Mouse (Mus musculus): ENCODE data around the gene Adra1b. TPM values are rescaled to one million over a fixed set of nuclear protein-coding genes. Genes with fewer than 3 reads are reported as not detected.

Gene Adra1b
- polyA plus RNA-seq, 1 experiment from 2014 or later: 4.0 TPM

DNA sequence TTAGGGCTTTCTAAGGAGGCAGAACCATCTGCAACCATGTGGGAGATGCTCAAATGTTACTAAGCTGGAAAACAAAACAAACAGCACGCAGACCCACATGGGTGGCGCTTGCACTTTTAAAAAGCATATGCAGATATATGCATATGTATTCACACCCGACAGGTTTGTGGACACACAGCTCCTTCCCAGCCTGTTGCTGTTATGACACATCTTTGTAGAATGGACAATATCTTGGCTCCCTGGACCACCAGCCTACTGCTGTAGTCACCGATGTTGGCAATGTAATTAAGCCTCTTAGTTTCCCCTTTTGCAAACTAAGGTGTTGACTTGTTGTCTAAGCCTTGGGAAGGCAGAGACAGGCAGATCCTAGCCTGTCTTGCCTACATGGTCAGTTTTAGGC is 32.0 kb upstream of the Adra1b start:
- Histone ChIP-seq H3K4me3 (ENCODE audit: control insufficient read depth in 1 of 2, insufficient read depth in 1 of 2, low read depth in 1 of 2, low read length in 2 of 2) (no peak overlapping the region), H3K9ac (ENCODE audit: low read length) (no peak overlapping the region), H3K27me3 (ENCODE audit: control insufficient read depth, insufficient read depth, low read length) (no peaks in the 10 kb centered on the region), H3K4me2 (ENCODE audit: low read length) (no peak overlapping the region), H3K9me3 (ENCODE audit: control insufficient read depth, low read length) (no peaks in the 10 kb centered on the region), H3K4me1 (ENCODE audit: control insufficient read depth in 2 of 2, insufficient read depth in 2 of 2, low read length in 2 of 2) (peaks cover 5 to 11% of the 10 kb centered on the region in 2 experiments), H3K36me3 (ENCODE audit: control insufficient read depth, insufficient read depth, low read length) (no peaks in the 10 kb centered on the region), H3K27ac (replicated peaks in 1 of 2; ENCODE audit: control insufficient read depth in 1 of 2, insufficient read depth in 1 of 2, low read depth in 2 of 2, low read length in 2 of 2) (no peak overlapping the region)
- 89% methylated on average over 4 of the region's 4 CpGs for WGBS
- ATAC-seq (ENCODE audit: insufficient number of reproducible peaks, insufficient read depth, low FRiP score, low read depth): no peak

DNA sequence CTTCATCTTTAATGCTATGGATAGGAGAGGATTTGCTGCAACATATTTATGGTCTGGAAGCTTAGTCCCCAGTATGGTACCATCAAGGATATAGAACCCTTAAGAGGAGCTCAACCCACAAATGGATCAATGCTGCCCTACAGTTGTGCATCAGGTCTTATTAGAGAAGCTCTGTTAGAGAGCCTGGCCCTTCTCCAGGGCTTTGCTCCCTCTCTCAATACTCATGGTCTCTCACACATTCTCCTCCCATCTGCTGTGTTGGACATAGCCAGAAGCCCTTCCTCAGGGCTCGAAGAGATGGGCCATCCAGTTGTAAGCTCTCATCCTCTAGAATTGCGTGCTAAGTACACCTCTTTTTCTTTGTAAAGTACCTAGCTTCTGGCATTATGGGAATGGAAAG is 29.2 kb upstream of the Adra1b start:
- Histone ChIP-seq H3K9ac (ENCODE audit: low read length) (no peak overlapping the region), H3K4me2 (ENCODE audit: low read length) (no peak overlapping the region), H3K4me1 (ENCODE audit: control insufficient read depth in 2 of 2, insufficient read depth in 2 of 2, low read length in 2 of 2) (peaks cover 11 to 15% of the 10 kb centered on the region in 2 experiments), H3K27me3 (ENCODE audit: control insufficient read depth, insufficient read depth, low read length) (no peaks in the 10 kb centered on the region), H3K9me3 (ENCODE audit: control insufficient read depth, low read length) (no peaks in the 10 kb centered on the region), H3K27ac (replicated peaks in 1 of 2; ENCODE audit: control insufficient read depth in 1 of 2, insufficient read depth in 1 of 2, low read depth in 2 of 2, low read length in 2 of 2) (no peak overlapping the region), H3K4me3 (ENCODE audit: control insufficient read depth in 1 of 2, insufficient read depth in 1 of 2, low read depth in 1 of 2, low read length in 2 of 2) (no peak overlapping the region), H3K36me3 (ENCODE audit: control insufficient read depth, insufficient read depth, low read length) (no peaks in the 10 kb centered on the region)
- 83% methylated on average over 2 of the region's 2 CpGs for whole genome bisulfite sequencing
- ATAC-seq (ENCODE audit: insufficient number of reproducible peaks, insufficient read depth, low FRiP score, low read depth): no peak

DNA sequence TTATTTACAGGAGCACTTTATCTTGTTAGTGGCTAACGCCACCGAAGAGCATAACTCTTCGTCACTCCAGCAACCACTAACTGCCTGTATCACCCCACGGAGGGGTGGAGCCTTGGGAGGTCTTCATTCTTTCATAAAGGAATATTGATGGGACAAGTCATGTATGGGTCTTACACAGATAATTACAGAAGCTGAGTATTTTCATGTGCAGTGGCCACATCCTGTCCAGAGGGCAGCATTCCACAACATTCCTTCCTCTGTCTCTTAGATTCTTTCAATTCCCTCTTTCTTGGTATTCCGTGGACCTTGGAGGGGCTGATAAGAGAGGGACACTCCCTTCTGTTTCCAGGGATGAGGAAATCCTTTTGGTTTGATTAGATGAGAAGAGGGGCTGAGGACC is 28.7 kb upstream of the Adra1b start:
- H3K27ac ChIP-seq (replicated peaks in 1 of 2; ENCODE audit: control insufficient read depth in 1 of 2, insufficient read depth in 1 of 2, low read depth in 2 of 2, low read length in 2 of 2): no peak overlapping the region
- no peak for ATAC-seq (ENCODE audit: insufficient number of reproducible peaks, insufficient read depth, low FRiP score, low read depth)
- WGBS: 42% methylated on average over 5 of the region's 5 CpGs

DNA sequence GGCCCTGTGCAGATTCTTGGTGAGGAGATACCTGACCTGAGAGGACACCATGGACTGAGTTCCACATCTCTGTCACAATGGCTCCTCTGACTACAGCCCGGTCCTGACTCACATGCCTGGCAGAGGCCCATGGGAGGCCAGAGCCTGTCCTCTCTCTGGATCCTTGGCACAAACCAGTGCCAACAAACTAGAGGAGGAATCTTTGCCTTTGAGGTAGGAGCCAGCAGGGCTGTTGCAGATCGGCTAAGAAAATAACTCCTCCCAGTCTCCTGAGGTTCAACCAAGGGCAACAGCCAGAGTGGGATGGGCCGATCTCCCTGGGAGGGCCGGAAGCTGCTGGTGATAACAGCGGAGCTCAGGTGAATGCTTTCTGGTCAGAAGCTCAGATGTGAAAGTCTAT is 28.2 kb upstream of the Adra1b start:
- 16% methylated on average over 5 of the region's 5 CpGs for WGBS
- Histone ChIP-seq H3K4me2 (ENCODE audit: low read length) (no peak overlapping the region), H3K36me3 (ENCODE audit: control insufficient read depth, insufficient read depth, low read length) (no peaks in the 10 kb centered on the region), H3K27me3 (ENCODE audit: control insufficient read depth, insufficient read depth, low read length) (no peaks in the 10 kb centered on the region), H3K9me3 (ENCODE audit: control insufficient read depth, low read length) (no peaks in the 10 kb centered on the region), H3K9ac (ENCODE audit: low read length) (no peak overlapping the region), H3K4me1 (ENCODE audit: control insufficient read depth in 2 of 2, insufficient read depth in 2 of 2, low read length in 2 of 2) (peaks cover 11 to 15% of the 10 kb centered on the region in 2 experiments), H3K27ac (replicated peaks in 1 of 2; ENCODE audit: control insufficient read depth in 1 of 2, insufficient read depth in 1 of 2, low read depth in 2 of 2, low read length in 2 of 2) (no peak overlapping the region), H3K4me3 (ENCODE audit: control insufficient read depth in 1 of 2, insufficient read depth in 1 of 2, low read depth in 1 of 2, low read length in 2 of 2) (no peak overlapping the region)
- ATAC-seq (ENCODE audit: insufficient number of reproducible peaks, insufficient read depth, low FRiP score, low read depth): no peak

More for the DNA sequence above, 28.7 kb upstream of the Adra1b start:
- Histone ChIP-seq H3K9ac (ENCODE audit: low read length) (no peak overlapping the region), H3K27me3 (ENCODE audit: control insufficient read depth, insufficient read depth, low read length) (no peaks in the 10 kb centered on the region), H3K4me2 (ENCODE audit: low read length) (no peak overlapping the region), H3K9me3 (ENCODE audit: control insufficient read depth, low read length) (no peaks in the 10 kb centered on the region), H3K36me3 (ENCODE audit: control insufficient read depth, insufficient read depth, low read length) (no peaks in the 10 kb centered on the region), H3K4me3 (ENCODE audit: control insufficient read depth in 1 of 2, insufficient read depth in 1 of 2, low read depth in 1 of 2, low read length in 2 of 2) (no peak overlapping the region), H3K4me1 (ENCODE audit: control insufficient read depth in 2 of 2, insufficient read depth in 2 of 2, low read length in 2 of 2) (peaks cover 11 to 15% of the 10 kb centered on the region in 2 experiments)

DNA sequence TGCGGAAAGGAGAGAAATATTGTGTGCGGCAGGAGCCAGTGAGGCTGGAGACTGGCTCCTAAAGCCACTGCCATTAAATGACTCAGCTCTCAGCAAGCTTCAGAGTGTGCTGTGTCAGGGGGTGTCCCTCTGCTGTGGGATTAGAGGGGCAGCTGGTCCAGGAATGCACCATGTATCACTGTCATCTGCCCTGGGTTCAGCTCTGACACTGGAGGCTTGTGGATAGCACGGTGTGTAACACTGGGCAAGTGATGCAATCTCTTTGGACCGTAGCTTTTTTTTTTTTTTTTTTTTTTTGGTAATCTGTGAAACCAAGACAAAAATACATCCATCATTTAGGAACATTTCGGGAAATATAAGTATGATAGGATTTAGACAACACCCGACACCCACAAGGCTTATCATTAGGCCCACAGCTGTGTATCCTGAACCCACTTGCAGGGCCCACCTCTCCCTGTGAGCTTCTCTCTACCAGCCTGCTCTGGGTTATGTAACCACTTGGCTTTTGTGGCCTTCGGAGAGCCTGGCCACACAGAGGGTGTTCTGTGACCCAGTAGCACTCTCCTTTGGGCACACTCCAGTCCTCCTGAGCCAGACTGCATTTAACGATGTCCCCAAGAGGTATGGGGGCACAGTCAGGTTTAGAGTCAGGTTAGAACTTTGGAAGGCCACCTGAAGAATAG is 26.3 kb upstream of the Adra1b start:
- no peak overlapping the region for H3K9ac ChIP-seq (ENCODE audit: low read length)
- H3K4me3 ChIP-seq (ENCODE audit: control insufficient read depth in 1 of 2, insufficient read depth in 1 of 2, low read depth in 1 of 2, low read length in 2 of 2): no peak overlapping the region
- H3K9me3 ChIP-seq (ENCODE audit: control insufficient read depth, low read length): no peaks in the 10 kb centered on the region
- H3K4me1 ChIP-seq (ENCODE audit: control insufficient read depth in 2 of 2, insufficient read depth in 2 of 2, low read length in 2 of 2): peaks cover 5 to 11% of the 10 kb centered on the region in 2 experiments
- H3K27me3 ChIP-seq (ENCODE audit: control insufficient read depth, insufficient read depth, low read length): no peaks in the 10 kb centered on the region
- no peaks in the 10 kb centered on the region for H3K36me3 ChIP-seq (ENCODE audit: control insufficient read depth, insufficient read depth, low read length)
- H3K4me2 ChIP-seq (ENCODE audit: low read length): no peak overlapping the region
- H3K27ac ChIP-seq (replicated peaks in 1 of 2; ENCODE audit: control insufficient read depth in 1 of 2, insufficient read depth in 1 of 2, low read depth in 2 of 2, low read length in 2 of 2): no peak overlapping the region
- 78% methylated on average over 8 of the region's 8 CpGs for WGBS
- ATAC-seq (ENCODE audit: insufficient number of reproducible peaks, insufficient read depth, low FRiP score, low read depth): no peak

DNA sequence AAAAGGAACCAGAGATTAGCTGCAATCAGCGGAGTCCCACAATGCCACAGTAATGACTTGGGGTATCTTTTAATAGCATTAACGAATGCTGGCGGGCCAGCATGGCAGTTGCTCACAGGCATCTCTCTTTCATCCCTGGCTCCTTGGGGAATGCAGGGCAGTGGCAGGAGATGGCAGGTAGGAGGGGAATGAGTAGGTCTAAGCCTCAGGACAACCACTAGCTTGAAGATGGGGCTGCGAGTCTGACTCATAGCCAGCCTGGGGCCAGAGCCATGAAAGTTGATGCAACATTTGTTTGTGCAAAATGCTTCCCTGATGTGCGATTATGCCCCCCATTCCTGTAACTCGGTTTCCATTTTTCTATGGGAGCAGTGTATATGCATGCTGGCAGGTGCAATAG is 25.2 kb upstream of the Adra1b start:
- Histone ChIP-seq H3K36me3 (ENCODE audit: control insufficient read depth, insufficient read depth, low read length) (no peaks in the 10 kb centered on the region), H3K4me3 (ENCODE audit: control insufficient read depth in 1 of 2, insufficient read depth in 1 of 2, low read depth in 1 of 2, low read length in 2 of 2) (no peak overlapping the region), H3K9me3 (ENCODE audit: control insufficient read depth, low read length) (no peaks in the 10 kb centered on the region), H3K9ac (ENCODE audit: low read length) (no peak overlapping the region), H3K4me1 (ENCODE audit: control insufficient read depth in 2 of 2, insufficient read depth in 2 of 2, low read length in 2 of 2) (peaks cover 5 to 11% of the 10 kb centered on the region in 2 experiments), H3K27me3 (ENCODE audit: control insufficient read depth, insufficient read depth, low read length) (no peaks in the 10 kb centered on the region), H3K27ac (replicated peaks in 1 of 2; ENCODE audit: control insufficient read depth in 1 of 2, insufficient read depth in 1 of 2, low read depth in 2 of 2, low read length in 2 of 2) (no peak overlapping the region), H3K4me2 (ENCODE audit: low read length) (no peak overlapping the region)
- no peak for ATAC-seq (ENCODE audit: insufficient number of reproducible peaks, insufficient read depth, low FRiP score, low read depth)
- WGBS: 49% methylated on average over 6 of the region's 6 CpGs

DNA sequence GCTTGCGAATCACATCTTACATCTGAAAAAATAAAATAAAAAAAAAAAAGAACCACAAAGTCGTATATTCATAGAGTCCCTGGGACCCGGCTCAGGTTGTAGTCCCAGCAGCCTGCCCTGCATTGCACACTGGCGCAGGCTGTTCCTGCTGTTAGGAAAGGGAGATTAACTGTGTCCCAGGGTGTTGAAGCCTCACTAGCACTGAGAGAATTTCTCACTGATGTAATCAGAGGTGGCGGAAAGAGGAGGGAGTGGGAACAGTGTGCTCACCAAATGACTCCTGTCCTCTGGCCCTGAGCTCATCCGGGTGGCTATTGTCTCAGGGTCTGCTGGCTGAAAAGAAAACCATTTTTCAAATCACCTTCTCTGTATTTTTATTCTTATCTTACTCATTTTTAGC is 24.6 kb upstream of the Adra1b start:
- ATAC-seq (ENCODE audit: insufficient number of reproducible peaks, insufficient read depth, low FRiP score, low read depth): peak; percentile 64; the same call in 1 of the 2 replicates
- 17% methylated on average over 6 of the region's 6 CpGs for WGBS
- Histone ChIP-seq H3K9me3 (ENCODE audit: control insufficient read depth, low read length) (no peaks in the 10 kb centered on the region), H3K4me3 (ENCODE audit: control insufficient read depth in 1 of 2, insufficient read depth in 1 of 2, low read depth in 1 of 2, low read length in 2 of 2) (no peak overlapping the region), H3K4me1 (ENCODE audit: control insufficient read depth in 2 of 2, insufficient read depth in 2 of 2, low read length in 2 of 2) (peaks cover 5 to 11% of the 10 kb centered on the region in 2 experiments), H3K27me3 (ENCODE audit: control insufficient read depth, insufficient read depth, low read length) (no peaks in the 10 kb centered on the region), H3K9ac (ENCODE audit: low read length) (no peak overlapping the region), H3K4me2 (ENCODE audit: low read length) (no peak overlapping the region), H3K36me3 (ENCODE audit: control insufficient read depth, insufficient read depth, low read length) (no peaks in the 10 kb centered on the region), H3K27ac (replicated peaks in 1 of 2; ENCODE audit: control insufficient read depth in 1 of 2, insufficient read depth in 1 of 2, low read depth in 2 of 2, low read length in 2 of 2) (no peak overlapping the region)

DNA sequence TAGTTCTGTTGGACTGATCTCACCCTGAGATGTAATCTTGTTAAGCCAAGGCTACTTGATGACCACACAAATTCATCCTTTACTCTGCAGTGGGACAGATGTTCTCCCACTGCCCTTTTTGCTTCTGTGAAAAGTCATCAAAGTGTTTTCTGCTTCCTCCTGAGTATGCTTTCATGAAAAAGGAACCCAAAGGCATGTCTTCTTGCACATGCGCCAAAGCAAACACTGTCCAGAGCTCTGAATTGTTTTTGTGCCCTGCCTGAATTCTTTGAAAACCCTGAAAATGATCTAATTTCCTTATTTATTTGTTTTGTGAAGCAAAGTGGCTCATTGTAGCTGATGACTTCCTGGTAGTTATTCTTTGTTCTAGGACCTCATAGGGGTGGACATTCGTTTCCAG is 20.7 kb upstream of the Adra1b start:
- Histone ChIP-seq H3K9ac (ENCODE audit: low read length) (no peak overlapping the region), H3K9me3 (ENCODE audit: control insufficient read depth, low read length) (no peaks in the 10 kb centered on the region), H3K27ac (replicated peaks in 1 of 2; ENCODE audit: control insufficient read depth in 1 of 2, insufficient read depth in 1 of 2, low read depth in 2 of 2, low read length in 2 of 2) (no peak overlapping the region), H3K4me3 (ENCODE audit: control insufficient read depth in 1 of 2, insufficient read depth in 1 of 2, low read depth in 1 of 2, low read length in 2 of 2) (no peak overlapping the region), H3K27me3 (ENCODE audit: control insufficient read depth, insufficient read depth, low read length) (no peaks in the 10 kb centered on the region), H3K4me1 (ENCODE audit: control insufficient read depth in 2 of 2, insufficient read depth in 2 of 2, low read length in 2 of 2) (peaks cover 4 to 5% of the 10 kb centered on the region in 2 experiments; a peak in 2 of 4 replicates), H3K4me2 (ENCODE audit: low read length) (no peak overlapping the region), H3K36me3 (ENCODE audit: control insufficient read depth, insufficient read depth, low read length) (no peaks in the 10 kb centered on the region)
- no peak for ATAC-seq (ENCODE audit: insufficient number of reproducible peaks, insufficient read depth, low FRiP score, low read depth)
- WGBS: 59% methylated on average over 2 of the region's 2 CpGs

Data from heart, embryonic 14.5 days (tissue).